Mouse (Mus musculus): ENCODE results near the gene Dolpp1. TPM values are rescaled to one million over a fixed set of nuclear protein-coding genes. Genes with fewer than 3 reads are reported as not detected.

The Dolpp1 gene
- polyA plus RNA-seq, 1 experiment = 19.4 TPM

- no peaks in the 10 kb centered on the region for H3K27me3 ChIP-seq (ENCODE audit: control insufficient read depth, insufficient read depth, insufficient read length)
- no peak overlapping the region for H3K4me3 ChIP-seq (ENCODE audit: insufficient read depth, poor library complexity, severe bottlenecking)
- TF ChIP-seq MYOG (IDR thresholded peaks at IDR 0.05; ENCODE audit: control insufficient read depth, extremely low read depth, insufficient read length) = no peak
- no peak for TF ChIP-seq FOSL1 (IDR thresholded peaks at IDR 0.05; ENCODE audit: insufficient read depth, low read length, poor library complexity, severe bottlenecking)
- TF ChIP-seq USF1 (IDR thresholded peaks at IDR 0.05; ENCODE audit: low read depth) = no peak
- TF ChIP-seq CTCF (IDR thresholded peaks at IDR 0.05; ENCODE audit: control insufficient read depth, insufficient read depth, insufficient read length) = no peak
- TF ChIP-seq MAX (IDR thresholded peaks at IDR 0.05) = no peak
- no peaks in the 10 kb centered on the region for H3K79me2 ChIP-seq (ENCODE audit: control insufficient read depth, insufficient read depth)
- no peak overlapping the region for H3ac ChIP-seq (ENCODE audit: control insufficient read depth, insufficient read length, low read depth)
- H3K36me3 ChIP-seq (ENCODE audit: control insufficient read depth, insufficient read depth) = peaks cover 37% of the 10 kb centered on the region
- H3K79me3 ChIP-seq (ENCODE audit: low read depth) = no peaks in the 10 kb centered on the region
Observed at GRCm38 (mm10) chr2:30380564-30381376, 11.3 kb upstream of the Dolpp1 start.

GRCm38 (mm10) chr2:30381377-30381725 is 10.7 kb upstream of the Dolpp1 start:
- no peak overlapping the region for H3K4me3 ChIP-seq (ENCODE audit: insufficient read depth, poor library complexity, severe bottlenecking)
- H3ac ChIP-seq (ENCODE audit: control insufficient read depth, insufficient read length, low read depth) = no peak overlapping the region
- TF ChIP-seq MYOG (IDR thresholded peaks at IDR 0.05; ENCODE audit: control insufficient read depth, extremely low read depth, insufficient read length) (no peak), CEBPB (IDR thresholded peaks at IDR 0.05; ENCODE audit: low read depth) (no peak), MAX (IDR thresholded peaks at IDR 0.05) (no peak), MYOD1 (IDR thresholded peaks at IDR 0.05; ENCODE audit: control insufficient read depth, insufficient read length, low read depth) (no peak), FOSL1 (IDR thresholded peaks at IDR 0.05; ENCODE audit: insufficient read depth, low read length, poor library complexity, severe bottlenecking) (no peak), CTCF (IDR thresholded peaks at IDR 0.05; ENCODE audit: control insufficient read depth, insufficient read depth, insufficient read length) (no peak), USF1 (IDR thresholded peaks at IDR 0.05; ENCODE audit: low read depth) (no peak)
- peaks cover 32% of the 10 kb centered on the region for H3K36me3 ChIP-seq (ENCODE audit: control insufficient read depth, insufficient read depth)
- H3K79me2 ChIP-seq (ENCODE audit: control insufficient read depth, insufficient read depth) = no peaks in the 10 kb centered on the region
- H3K27me3 ChIP-seq (ENCODE audit: control insufficient read depth, insufficient read depth, insufficient read length) = no peaks in the 10 kb centered on the region
- no peaks in the 10 kb centered on the region for H3K79me3 ChIP-seq (ENCODE audit: low read depth)

DNA sequence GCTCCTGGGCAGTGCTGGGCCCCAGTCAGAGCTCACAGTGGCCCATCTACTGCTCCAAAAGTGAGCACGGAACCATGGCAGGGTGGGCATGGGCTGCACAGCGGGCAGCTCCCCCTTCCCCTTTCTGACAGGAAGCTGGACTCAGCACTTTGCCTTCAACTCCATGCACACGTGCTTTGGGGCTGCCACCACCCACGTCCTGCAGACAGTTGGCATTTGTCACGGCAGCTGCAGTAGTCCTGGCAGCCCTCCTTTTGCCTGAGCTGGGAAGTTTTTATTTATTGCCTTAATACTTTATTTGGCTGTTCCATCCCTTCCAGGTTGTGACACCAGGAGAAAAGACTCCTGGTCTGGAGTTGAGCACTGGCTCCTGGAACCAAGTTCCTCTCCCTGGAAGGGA is 7.2 kb upstream of the Dolpp1 start:
- no peak for TF ChIP-seq CTCF (IDR thresholded peaks at IDR 0.05; ENCODE audit: control insufficient read depth, insufficient read depth, insufficient read length)
- TF ChIP-seq CEBPB (IDR thresholded peaks at IDR 0.05; ENCODE audit: low read depth) = no peak
- no peak for TF ChIP-seq FOSL1 (IDR thresholded peaks at IDR 0.05; ENCODE audit: insufficient read depth, low read length, poor library complexity, severe bottlenecking)
- TF ChIP-seq MYOG (IDR thresholded peaks at IDR 0.05; ENCODE audit: control insufficient read depth, extremely low read depth, insufficient read length) = no peak
- TF ChIP-seq MAX (IDR thresholded peaks at IDR 0.05) = no peak
- TF ChIP-seq USF1 (IDR thresholded peaks at IDR 0.05; ENCODE audit: low read depth) = no peak
- no peak for TF ChIP-seq MYOD1 (IDR thresholded peaks at IDR 0.05; ENCODE audit: control insufficient read depth, insufficient read length, low read depth)
- Histone ChIP-seq H3K79me2 (ENCODE audit: control insufficient read depth, insufficient read depth) (no peaks in the 10 kb centered on the region), H3K27me3 (ENCODE audit: control insufficient read depth, insufficient read depth, insufficient read length) (no peaks in the 10 kb centered on the region), H3K36me3 (ENCODE audit: control insufficient read depth, insufficient read depth) (peaks cover 13% of the 10 kb centered on the region), H3K79me3 (ENCODE audit: low read depth) (no peaks in the 10 kb centered on the region), H3ac (ENCODE audit: control insufficient read depth, insufficient read length, low read depth) (no peak overlapping the region), H3K4me3 (ENCODE audit: insufficient read depth, poor library complexity, severe bottlenecking) (no peak overlapping the region)

- peaks cover 8% of the 10 kb centered on the region for H3K36me3 ChIP-seq (ENCODE audit: control insufficient read depth, insufficient read depth)
- TF ChIP-seq MYOD1 (IDR thresholded peaks at IDR 0.05; ENCODE audit: control insufficient read depth, insufficient read length, low read depth) (no peak), CEBPB (IDR thresholded peaks at IDR 0.05; ENCODE audit: low read depth) (no peak), FOSL1 (IDR thresholded peaks at IDR 0.05; ENCODE audit: insufficient read depth, low read length, poor library complexity, severe bottlenecking) (no peak), MYOG (IDR thresholded peaks at IDR 0.05; ENCODE audit: control insufficient read depth, extremely low read depth, insufficient read length) (no peak), CTCF (IDR thresholded peaks at IDR 0.05; ENCODE audit: control insufficient read depth, insufficient read depth, insufficient read length) (no peak), MAX (IDR thresholded peaks at IDR 0.05) (no peak), USF1 (IDR thresholded peaks at IDR 0.05; ENCODE audit: low read depth) (no peak)
- no peaks in the 10 kb centered on the region for H3K27me3 ChIP-seq (ENCODE audit: control insufficient read depth, insufficient read depth, insufficient read length)
- H3ac ChIP-seq (ENCODE audit: control insufficient read depth, insufficient read length, low read depth) = no peak overlapping the region
- no peaks in the 10 kb centered on the region for H3K79me2 ChIP-seq (ENCODE audit: control insufficient read depth, insufficient read depth)
- H3K4me3 ChIP-seq (ENCODE audit: insufficient read depth, poor library complexity, severe bottlenecking) = no peak overlapping the region
- no peaks in the 10 kb centered on the region for H3K79me3 ChIP-seq (ENCODE audit: low read depth)
Observed at GRCm38 (mm10) chr2:30385591-30385990, 6.5 kb upstream of the Dolpp1 start.

DNA sequence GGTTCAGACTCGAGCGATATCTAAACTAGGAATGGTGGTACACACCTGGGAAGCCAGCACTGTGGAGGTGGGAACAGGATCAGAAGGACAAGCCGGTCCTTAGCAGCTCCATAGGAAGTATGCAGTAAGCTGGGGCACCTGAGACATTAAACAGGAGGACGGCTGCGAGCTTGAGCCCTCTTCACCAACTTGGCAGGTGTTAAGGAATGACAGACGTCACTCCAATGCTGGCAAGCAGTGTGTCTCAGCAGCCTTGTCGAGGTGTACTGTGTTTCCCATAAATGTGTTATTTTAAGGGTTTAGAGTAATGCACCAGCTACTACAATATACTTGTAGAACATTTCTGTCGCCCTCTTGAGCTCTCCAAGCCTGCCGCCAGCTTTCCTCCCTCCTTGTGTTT is 5.1 kb upstream of the Dolpp1 start:
- Histone ChIP-seq H3K36me3 (ENCODE audit: control insufficient read depth, insufficient read depth) (peaks cover 6% of the 10 kb centered on the region), H3K27me3 (ENCODE audit: control insufficient read depth, insufficient read depth, insufficient read length) (no peaks in the 10 kb centered on the region)
- TF ChIP-seq MYOG (IDR thresholded peaks at IDR 0.05; ENCODE audit: control insufficient read depth, extremely low read depth, insufficient read length) (no peak), FOSL1 (IDR thresholded peaks at IDR 0.05; ENCODE audit: insufficient read depth, low read length, poor library complexity, severe bottlenecking) (no peak), CEBPB (IDR thresholded peaks at IDR 0.05; ENCODE audit: low read depth) (no peak), USF1 (IDR thresholded peaks at IDR 0.05; ENCODE audit: low read depth) (no peak), CTCF (IDR thresholded peaks at IDR 0.05; ENCODE audit: control insufficient read depth, insufficient read depth, insufficient read length) (no peak), MAX (IDR thresholded peaks at IDR 0.05) (no peak), MYOD1 (IDR thresholded peaks at IDR 0.05; ENCODE audit: control insufficient read depth, insufficient read length, low read depth) (no peak)

More for the DNA sequence above, 5.1 kb upstream of the Dolpp1 start:
- Histone ChIP-seq H3ac (ENCODE audit: control insufficient read depth, insufficient read length, low read depth) (no peak overlapping the region), H3K4me3 (ENCODE audit: insufficient read depth, poor library complexity, severe bottlenecking) (no peak overlapping the region), H3K79me2 (ENCODE audit: control insufficient read depth, insufficient read depth) (no peaks in the 10 kb centered on the region), H3K79me3 (ENCODE audit: low read depth) (no peaks in the 10 kb centered on the region)

Data from C2C12 (cell line).